Mouse (Mus musculus) heart, adult 2 months (tissue): ENCODE results near the gene Gm9817.

ENCODE experiments used
- EP300 ChIP-seq: fragments of 200-500 bp; IDR thresholded peaks from 2 replicates; pipeline ENCODE4 v1.6.1; 2011; ENCODE audit warnings: low read depth, low read length, control low read depth; ENCODE audit not compliant: insufficient read depth
- POLR2A ChIP-seq: fragments of 200-500 bp; IDR thresholded peaks from 2 replicates; pipeline ENCODE4 v1.6.1; 2011; ENCODE audit warnings: mild to moderate bottlenecking, low read depth, low read length, control low read depth; ENCODE audit not compliant: insufficient read depth

DNA sequence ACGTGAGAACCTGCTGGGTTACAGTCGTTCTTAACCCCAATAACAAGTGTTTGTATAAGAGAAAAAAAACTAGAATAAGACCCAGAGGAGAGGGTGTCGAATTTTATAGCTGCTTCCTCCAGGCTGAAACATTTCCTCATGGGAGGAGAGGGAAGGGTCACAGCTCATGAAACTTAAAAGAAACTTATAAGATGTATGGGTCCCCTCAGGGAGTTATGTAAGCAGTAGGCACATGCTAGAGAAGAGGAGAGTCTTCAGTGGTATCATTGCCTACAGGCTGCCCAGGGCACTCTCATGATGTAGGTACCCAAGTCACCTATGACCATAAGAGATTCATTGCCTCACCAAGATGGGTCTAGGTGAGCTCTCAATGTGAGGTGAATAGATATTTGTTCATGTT lies 28.0 kb downstream of the Gm9817 start:
- TF ChIP-seq POLR2A (no peak), EP300 (no peak)
